Mouse (Mus musculus) naive thymus-derived CD4-positive, alpha-beta T cell, adult 2 months (primary cell): Measurements from ENCODE around the gene Tsku.

Experiments
- DNase-seq: peaks from one replicate; pipeline ENCODE4 v3.0.0-alpha.2; 2011; ENCODE audit warnings: low read depth

Tsku gene

DNA sequence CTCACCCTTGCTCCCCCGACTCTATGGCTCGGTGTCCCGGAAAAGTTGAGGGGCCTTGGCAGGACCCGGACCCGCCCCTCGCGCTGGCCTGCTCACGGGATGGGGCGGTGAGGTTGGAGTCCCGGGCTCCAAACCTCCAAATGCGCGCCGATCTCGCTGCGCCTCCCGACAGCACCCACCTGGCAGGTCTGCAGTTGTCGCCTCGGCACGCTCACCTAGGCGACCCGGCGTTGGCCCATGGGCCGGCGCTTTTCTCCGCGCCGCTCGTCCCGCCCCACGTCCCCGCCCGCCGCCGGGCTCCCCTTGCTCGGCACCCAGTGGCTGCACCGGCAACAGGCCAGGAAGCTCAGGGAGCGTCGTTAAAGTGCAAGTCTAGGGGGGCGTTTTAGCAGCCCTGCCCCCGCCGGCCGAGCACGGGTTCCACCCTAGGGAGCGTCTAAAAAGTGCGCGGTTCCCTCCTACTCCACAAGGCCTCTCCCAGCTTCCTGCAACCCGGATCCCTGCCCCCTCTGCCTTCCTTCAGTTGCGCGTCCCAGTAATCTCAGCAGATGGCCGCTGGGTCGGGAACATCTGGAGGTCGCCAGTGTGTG is at the start of gene Tsku:
Tsku (minus strand) TSS at position 266 of the 590 bp plus-strand sequence.
- no peak for DNase-seq

DNA sequence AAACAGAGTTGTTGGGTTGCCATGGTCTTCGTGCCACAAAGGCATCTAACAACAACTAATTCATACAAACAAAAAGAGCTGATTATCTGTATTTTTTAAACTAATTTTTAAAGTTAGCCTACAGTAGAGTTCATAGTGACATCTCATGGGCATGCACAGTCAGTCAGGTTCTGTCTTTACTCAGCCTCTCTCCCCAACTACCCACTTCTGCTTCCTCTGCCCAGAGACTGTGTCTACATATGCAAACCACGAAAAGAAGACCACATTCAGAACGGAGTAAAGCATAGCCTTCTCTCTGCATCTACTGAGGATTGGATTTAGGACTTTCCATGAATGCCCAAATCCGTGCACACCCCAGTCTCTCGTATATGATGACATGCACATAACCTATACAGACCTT is 46.5 kb upstream of the Tsku start:
- DNase-seq: no peak

DNA sequence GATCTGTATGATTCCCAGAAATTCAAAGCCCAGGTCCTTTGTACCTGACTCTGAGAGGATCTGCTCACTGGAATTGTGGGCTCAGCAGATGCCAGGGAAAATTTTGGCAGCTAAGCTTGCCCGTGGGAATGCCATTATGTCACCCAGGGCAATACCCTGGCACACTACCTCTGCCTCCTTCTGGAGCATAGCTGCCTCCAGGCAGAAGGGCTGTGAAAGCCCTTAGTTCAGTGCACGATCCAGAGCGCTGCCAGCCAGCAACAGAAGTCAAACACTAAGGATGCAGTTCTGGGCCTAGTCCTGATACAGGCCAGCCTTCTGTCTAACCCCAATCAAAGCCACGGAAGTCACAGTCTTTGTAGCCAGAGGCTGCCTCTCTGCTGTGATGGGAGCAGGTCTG is 42.9 kb upstream of the Tsku start:
- DNase-seq: no peak

DNA sequence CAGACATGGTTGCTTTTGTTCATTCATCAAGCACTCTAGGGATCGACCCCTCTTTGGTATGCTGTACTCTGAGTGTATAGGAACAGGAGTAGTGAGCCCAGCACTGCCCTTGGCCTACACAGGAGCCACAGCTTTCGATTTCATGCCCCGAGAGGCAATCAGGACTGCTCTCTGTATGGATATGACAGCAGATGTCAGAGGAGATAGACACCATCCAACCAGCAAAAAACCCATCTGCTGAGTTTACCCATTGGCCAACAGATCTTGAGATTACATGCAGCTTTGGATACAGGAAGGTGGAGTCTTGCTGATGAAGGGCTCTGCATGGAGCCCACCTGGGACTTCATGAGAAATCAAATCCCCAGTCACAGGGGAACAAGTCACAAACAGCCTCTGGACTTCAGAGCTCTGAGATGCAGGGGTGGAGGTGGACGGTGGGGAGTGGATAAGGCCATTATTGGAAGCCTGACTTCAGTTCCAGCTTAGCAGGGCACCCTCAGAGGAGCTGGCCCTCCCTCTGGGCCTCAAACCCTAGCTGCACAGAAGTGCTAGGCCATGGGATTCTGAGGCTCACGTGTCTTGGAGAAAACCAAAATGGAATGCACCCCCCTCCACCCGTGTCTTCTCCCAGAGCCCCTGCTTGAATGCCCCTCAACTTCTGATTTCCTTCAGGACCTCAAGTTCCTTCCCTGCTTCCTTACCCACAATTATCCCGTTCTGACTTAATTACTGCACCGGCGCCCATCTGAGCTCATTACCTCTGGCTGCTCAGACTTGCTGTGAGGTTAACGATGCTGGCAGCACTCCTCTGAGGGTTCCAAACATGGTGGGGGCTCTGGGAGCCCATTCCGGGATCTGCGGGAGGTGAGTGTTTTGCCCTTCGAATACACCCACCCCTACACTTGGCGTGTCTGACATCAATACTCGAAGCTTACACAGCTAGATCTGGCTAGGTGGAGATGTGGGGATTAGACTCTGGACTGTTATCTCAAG is 41.8 kb upstream of the Tsku start:
- no peak for DNase-seq

DNA sequence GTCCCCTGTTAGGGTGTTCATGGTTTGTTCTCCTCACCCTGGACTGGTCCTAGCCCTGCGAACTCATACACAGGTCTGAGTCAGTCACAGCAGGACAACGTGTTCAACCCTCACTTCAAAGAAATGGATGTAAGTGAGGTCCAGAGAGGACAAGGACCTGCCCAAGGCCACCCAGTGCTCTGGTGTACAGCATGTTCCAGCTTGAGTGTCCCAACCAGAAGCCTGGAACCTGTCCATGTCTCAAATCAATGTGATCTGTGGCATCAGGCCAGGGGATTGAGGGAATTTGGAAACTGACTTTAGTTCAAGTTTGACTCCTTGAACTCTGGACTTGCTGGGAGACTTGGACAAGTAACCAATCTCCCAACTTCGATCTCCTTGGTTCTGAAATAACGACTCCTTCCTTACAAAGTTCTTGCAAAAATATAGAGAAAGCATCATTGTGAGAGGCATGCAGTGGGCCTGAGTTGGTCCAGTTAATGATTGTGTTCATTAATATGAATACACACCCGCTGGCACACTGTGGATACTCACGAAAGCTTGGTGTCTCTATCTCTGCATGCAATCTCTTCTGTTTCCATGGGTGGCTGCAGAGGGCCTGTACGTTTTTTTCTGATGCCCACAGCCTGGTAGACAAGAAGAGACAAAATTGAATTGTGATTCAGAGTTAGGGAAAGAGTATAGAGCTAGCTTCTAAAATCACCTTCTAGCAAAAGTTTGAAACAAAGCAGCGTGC is 31.5 kb upstream of the Tsku start:
- DNase-seq: no peak

DNA sequence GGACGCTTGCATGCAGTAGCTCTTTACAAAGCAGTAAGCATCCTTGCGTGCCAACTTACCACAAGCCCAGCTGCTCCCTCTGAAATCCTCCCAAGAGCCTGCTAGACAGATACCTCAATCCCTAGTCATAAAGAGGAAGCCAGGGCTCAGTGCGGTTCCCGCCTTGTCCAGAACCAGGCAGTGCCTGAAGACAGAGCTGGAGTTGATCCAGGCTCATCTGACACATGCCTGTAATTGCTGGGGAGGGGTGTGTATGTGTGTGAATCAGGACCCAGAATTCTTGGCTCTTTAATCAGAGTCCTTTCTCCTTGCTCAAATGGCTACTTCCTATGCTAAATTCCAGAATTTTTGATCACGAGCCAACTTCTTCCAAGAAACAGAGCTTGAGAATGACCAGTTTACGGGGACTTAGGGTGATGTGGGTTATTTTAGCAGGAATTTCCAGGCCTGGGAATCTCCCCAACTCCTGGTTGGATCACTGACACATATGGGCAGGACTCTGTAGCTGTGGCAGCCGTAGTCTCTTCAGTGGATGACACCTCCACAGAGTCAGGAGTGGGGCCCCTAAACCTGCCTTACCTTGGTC is 30.3 kb upstream of the Tsku start:
- DNase-seq: no peak

DNA sequence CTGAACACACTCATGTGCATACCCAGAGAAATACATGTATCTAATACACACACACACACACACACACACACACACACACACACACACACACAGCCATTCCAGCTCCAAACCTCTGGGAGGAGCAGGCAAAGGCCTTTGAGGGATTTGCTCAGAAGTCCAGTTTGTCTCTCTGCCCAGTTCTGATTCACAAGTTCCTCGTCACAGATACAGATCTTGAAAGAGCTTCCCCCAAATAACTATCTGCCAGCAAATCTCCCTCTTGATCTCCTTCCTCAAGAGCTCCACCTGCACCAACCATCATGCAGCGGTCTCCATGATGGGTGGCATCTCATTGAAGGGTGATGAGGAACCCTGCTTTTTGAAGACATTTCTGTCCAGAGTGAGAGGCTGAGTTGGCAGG is 29.4 kb upstream of the Tsku start:
- no peak for DNase-seq

DNA sequence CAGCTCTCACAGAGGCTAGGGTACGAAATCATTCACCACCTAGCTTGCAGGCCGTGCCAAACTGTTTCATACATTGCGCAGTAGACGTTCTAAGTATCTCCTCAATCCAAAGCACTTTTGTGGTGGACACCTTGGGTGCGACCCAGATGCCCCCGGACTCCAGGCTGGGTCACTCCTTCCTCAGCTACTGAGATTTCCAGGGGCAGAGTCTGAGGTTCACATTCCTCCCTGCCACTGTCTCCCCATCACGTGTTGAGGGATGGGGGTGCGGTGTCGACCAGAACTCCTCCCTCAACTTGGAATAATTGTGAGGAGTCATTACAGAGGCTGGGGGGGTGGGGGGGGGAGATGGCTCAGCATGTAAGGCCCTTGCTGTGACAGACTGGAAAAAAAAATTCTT is 28.5 kb upstream of the Tsku start:
- DNase-seq: no peak

DNA sequence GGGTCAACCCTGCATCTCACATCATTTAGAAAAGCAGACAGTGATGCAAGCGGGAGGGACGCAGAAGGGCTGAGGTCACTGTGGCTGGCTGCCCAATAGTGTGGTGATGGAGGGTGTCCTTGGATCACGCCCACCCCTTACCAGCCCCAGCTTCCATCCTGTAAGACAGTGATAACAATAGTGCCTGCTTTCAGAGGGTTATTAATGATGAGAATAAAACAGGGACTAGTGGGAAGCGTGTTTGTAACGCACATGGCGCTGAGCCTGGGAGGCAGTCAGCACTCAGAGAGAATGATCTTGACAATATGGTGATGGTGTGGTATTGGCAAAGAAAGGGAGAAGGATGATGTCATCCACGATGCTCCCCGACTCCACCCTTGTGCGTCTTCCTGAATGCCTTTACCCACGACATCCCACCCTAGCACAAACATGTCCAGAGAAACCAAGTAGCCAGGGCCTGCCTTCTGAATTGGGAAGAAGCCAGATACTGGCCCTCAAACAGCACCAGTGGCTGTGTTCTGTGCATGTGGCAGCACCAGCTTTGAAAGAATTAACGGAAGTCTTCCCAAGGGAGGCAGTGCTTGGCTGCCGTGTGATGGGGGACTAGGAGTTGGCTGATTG is 27.9 kb upstream of the Tsku start:
- DNase-seq: no peak

DNA sequence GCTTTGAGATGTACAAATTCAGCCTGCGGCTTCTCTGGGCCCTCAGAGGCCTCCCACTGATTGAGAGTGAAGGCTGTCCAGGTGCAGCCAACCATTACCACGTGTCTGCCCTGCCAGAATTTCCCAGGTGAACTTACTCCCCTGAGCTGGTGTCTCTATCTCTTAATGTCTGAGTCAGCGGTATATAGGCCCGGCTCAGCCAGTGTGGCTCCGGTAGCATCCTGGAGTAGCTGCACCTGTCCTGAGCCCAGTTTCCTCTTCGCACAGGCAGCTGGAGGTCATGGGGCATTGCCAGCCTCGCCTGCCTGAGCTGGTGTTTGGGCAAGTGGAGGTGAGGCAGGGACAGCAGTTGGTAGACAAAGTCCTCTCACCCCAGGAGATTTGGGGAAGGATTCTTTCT is 26.1 kb upstream of the Tsku start:
- no peak for DNase-seq

DNA sequence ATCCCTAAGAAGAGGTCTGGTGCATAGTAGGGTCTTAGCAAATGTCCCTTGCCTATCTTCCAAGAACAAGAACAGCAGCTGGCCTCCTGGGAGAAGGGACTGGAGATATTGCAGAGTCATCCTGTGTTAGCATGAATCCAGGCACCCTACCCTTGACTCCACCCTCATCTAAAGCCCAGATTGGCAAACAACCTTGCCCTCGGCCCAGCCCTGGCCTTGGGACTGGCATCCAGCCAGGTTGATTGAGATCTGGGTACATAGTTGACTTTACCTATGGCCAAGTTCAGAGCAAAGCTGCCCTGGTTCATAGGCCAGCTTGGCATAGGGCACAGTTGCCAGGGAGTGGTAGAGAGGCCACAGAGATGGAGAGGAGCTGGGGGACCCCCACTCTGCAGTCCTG is 24.0 kb upstream of the Tsku start:
- no peak for DNase-seq

DNA sequence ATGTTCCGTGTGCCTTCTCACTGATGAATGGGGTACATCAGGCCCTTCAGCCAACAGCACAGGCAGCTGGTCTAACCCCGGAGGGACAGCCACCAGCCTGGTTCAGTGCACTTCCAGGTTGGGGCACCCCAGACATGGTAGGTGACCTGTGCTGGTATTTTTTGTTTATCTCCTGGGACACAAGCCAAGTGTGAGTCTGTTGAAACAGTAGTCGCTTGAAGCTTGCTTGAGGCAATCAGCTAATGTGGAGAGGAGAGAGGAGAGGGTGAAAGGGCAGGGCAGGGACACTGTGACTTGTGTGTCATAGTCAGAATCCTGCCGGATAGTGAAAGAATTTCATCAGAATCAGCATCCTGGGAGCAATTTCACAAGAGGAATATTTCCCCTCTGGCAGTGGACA is 22.2 kb upstream of the Tsku start:
- DNase-seq: no peak

DNA sequence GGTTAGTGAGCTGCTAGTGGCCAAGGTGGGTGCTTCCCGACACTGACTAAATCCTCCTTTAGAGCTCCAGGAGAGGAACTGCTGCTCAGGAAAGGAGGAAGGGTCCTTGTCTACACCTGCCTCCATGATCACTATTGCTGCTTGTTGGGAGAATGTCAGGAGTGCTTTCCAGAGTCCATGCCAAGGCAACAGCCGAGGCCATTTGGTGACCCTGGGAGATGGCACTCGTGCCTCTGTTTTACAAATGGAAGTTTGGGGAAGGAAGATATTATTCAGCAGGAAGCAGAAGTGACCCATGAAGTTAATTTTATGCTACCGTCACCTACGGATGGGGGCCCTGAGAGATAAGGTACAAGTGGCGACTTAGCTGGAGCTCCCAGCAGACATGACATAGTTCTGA is 21.7 kb upstream of the Tsku start:
- DNase-seq: no peak

DNA sequence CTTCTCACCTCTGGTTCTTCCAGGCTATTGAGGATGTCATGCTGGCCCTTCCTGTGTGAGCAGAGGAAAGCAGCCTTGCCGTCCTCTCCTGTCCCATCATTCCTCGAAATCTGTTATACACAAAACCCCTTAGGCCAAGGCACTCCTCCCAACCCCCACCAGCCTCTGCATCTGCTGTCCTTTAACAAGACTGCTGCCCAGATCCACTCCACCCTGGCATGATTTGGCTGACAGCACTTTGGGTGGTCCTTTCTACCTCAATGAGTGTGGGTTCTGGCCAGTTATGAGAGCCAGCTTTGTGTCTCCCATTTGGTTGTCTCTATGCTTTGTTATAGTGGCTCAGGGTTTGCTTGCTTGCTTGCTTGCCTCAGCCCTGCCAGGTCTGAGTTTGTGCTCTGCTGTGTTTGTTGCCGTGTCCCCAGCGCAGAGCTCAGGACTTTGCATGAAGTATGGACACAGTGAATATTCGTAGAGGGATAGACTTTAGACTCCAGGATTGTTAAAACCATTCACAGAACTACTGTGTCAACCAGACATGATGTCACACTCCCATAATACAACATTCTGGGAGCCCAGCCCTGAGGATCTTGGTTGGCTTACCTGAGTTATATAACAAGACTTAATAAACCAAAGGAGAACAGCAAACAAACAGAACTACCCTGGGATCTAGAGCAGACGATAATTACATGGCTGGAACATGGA is 19.2 kb upstream of the Tsku start:
- DNase-seq: no peak

DNA sequence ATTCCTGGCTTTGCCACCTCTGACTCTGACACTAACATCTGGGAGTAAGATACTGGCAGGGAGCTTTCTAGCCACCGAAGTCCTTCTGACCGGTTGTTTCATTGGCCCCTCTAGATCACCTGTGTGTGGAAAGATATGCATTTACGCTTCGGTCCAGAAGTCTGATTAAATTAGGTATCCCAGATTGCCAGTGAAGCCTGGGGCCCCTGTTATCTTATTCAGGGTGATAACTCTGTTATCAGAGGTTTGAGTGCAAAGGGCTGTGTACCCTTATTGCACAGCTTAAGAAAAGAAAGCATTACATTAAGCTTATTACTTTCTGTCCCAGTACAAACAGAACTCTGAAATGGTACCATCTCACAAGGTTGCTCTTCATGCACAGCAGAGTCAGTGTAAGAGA is 18.1 kb upstream of the Tsku start:
- no peak for DNase-seq

DNA sequence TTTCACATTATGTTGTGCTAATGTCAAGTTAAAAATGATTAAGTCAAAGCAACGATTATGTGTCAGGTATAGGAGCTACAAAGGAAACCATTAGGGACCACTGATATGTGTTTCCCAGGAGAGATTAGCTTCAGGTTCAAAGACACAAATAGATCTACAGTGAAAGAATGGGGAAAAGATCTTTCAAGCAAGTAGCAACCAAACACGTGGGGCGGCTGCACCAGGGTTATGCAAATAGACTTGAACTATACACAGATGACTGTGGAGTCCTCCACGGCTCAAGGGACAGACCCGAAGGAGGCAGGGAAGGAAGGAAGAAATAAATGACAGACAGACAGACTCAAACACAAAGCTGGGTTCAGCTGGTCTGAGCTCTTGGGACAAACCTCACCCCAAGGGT is 16.1 kb upstream of the Tsku start:
- DNase-seq: no peak

DNA sequence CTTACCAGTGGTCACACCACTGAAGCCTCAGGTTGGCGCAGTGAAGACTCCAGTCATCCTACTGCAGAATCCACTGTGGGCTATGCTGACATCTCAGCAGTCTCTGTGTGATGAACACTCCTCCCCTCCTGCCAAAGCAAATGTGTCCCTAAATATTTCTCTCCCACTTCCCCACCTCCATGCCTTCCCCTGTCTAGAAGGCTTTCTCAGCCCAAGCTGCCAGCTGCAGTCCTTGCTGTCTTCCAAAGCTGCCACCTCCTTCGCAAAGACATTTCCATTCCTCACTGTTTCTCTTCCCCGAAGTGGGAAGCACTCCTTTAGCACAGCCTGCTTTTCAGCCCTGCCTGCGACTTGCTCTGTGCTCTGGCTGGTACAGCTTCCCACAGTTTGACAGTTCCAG is 10.0 kb upstream of the Tsku start:
- DNase-seq: no peak

DNA sequence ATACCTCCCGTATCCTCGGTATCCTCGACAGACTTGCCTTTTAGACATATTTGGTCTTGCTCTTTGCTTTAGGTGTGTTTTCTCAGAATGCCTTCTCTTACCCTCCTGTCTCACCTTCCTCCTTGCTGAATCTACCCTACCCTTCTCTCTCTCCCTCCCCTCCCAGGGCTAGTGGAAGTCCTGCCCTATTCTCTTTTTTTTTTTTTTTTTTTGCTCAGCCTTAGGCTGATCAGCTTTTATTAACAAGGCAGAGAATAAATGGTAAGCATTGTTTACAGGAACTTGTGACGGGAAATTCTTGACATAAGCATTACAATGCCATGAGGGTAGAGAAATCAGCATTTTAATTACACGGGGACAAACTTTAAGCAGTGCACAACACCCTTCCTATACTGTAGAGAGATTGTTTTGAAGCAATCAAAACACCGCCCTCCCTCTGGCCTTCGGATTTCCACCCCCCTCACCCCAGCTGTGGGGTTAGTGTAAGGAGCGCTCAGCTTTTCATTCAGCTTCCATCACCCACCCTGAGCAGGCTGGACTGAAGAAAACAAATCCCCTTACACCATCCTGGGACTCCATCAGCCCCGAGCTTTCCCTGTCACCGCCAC is 8.7 kb upstream of the Tsku start:
- DNase-seq: no peak

DNA sequence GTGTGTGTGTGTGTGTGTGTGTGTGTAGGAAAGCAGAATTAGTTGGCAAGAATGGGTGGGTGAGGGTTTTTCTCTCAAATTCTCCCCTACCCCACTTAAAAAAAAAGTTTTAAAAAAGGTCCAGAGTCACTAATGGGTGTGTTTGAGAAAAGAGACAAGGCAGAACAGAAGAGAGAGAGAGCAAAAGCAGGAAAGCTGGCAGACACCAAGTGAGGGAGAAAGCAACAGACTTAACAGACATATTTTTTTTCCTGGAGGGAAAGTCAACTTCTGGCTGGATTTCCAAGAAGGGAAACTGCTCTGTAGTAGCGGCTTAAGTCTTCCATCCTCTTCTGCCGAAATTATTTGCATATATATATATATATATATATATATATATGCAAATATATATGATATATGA is 534 bp upstream of the Tsku start:
- DNase-seq: no peak

DNA sequence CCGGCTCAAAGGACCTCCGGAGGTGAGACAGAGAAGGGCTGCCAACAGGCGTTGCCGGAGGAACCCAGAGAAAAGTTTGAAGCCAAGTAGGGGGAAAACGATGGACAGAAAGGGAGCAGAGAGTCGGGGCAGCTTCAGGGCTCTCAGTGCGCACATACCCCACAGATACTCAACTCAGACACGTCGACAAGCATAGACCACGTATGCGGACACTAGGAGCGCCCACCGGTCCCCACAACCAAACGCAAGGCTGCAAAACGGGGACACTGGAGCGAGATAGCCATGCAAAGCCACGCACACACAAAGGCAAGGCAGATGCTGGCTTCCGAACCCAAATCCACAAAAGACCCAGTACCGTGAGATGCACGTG is 522 bp downstream of the Tsku start:
- no peak for DNase-seq

DNA sequence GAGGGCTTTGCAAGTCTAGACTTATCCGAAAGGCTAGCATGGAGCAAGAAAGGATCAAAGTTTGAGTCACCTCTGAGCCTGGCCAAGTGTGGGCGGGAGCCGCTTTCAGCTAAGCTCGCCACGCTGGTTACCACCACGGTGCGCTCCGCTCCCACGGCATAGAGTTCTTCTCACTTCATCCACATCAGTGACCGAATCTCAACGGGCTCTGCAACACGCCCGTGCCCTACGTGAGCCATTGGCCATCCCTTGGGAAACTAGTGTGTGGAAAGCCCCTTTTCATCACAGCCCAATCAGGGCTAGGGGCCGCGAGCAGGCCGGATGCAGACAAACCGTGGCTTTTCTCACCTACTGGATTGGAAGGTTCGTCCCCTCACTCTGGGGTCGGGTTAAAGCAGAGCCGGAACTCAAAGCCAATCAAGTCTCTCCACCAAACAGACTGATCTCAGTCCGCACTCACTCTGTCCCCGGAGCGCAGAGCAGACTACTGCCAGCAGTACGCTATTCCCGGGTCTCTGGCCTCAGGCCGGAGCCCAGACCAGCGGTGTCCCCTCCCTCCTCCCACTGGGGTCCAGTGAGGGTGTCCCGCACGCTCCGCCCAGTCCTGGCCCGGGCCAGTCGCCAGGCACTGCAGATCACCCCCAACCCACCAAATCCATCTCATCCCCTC is 1.0 kb downstream of the Tsku start:
- no peak for DNase-seq
